In the genomic region with DNA sequence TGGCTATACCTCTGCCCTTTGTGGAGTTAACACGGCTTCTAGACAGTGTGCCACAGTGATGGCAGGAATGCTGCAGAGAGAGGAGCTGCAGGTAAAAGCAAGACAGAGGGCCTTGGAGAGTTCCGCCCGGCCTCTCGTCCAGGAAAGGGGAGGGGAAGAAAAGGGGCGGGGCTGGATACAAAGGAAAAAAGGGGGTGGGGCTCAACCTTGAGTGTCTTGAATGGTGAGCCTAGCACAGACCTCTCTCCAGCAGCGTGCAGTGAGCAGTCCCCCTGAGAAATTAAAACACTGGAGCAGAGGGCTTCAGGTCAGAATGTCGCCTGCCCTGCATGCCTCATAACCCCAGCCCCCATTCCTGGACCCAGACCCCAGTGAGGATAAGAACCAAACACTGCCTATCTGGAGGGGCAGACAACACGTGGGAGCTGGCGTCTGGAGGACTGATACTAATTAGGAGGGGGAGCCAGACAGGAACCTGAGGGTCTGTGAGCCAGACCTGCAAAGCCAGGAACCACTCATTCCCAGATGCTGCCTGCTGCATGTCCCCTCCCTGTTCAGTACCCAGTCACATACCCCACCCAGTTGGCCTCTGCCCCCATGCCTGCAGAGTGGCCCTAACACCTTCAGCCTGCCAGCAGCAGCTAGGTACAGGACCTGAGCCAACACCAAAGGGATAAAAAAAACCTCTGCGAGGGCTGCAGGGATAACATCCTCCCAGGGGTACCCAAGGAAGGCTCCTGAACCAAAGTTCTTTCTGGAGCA, we compare ENCODE assay signal across 9 mouse cellular contexts. TPM values are rescaled to one million over a fixed set of nuclear protein-coding genes. Genes with fewer than 3 reads are reported as not detected.
DNase-seq lines count a peak whose midpoint lies in the region; ATAC-seq and TF ChIP-seq lines count a peak whose summit lies in the region.
"Had no signal": no experiment of that assay in that cellular context is flagged by ENCODE, and none has a peak within 500 bp of the region (broad histone marks: within the 10 kb centered on the region; RNA-seq: fewer than 3 reads in every experiment).

No protein-coding gene starts in this region.

- WGBS in heart, embryonic 12.5 days, result 8% methylated on average over 9 of the region's 10 CpGs
- WGBS in limb, embryonic 13.5 days, result 2% methylated on average over 10 of the region's 10 CpGs
- 8% methylated on average over 10 of the region's 10 CpGs for WGBS in neural tube, embryonic 15.5 days
- WGBS in cerebellum, adult 2 months, result 37% methylated on average over 10 of the region's 10 CpGs

- H3K4me1 ChIP-seq in heart, embryonic 12.5 days (replicated peaks), result peaks cover 36% of the 10 kb centered on the region
- peaks cover 38% of the 10 kb centered on the region for H3K4me1 ChIP-seq in limb, embryonic 13.5 days
- peaks cover 10% of the 10 kb centered on the region for H3K4me1 ChIP-seq in neural tube, embryonic 15.5 days
- peaks cover 18% of the 10 kb centered on the region for H3K4me1 ChIP-seq in cerebellum, adult 2 months (ENCODE audit: control insufficient read depth, insufficient read depth, low read length)

- H3K4me3 ChIP-seq in heart, embryonic 12.5 days, result no peak overlapping the region
- peak overlapping the region; percentile 20 for H3K4me3 ChIP-seq in limb, embryonic 13.5 days
- no peak overlapping the region for H3K4me3 ChIP-seq in neural tube, embryonic 15.5 days (replicated peaks)
- no peak overlapping the region for H3K4me3 ChIP-seq in cerebellum, adult 2 months (replicated peaks; ENCODE audit: insufficient read depth, low read depth, low read length)

- peak overlapping the region; percentile 39 for H3K4me2 ChIP-seq in heart, embryonic 12.5 days
- H3K4me2 ChIP-seq in limb, embryonic 13.5 days (replicated peaks), result peak overlapping the region; percentile 55
- H3K4me2 ChIP-seq in neural tube, embryonic 15.5 days, result peak overlapping the region; percentile 30

- DNase-seq in ovary, postnatal 36 days (ENCODE audit: low spot score), result peak; percentile 14
- no peak for DNase-seq in ovary, postnatal 14 days (ENCODE audit: low spot score)
- no peak for DNase-seq in gastrocnemius, postnatal 14 days
- DNase-seq in cerebellum, postnatal 14 days, result no peak
- DNase-seq in cerebellum, adult 2 months, result no peak

- TF ChIP-seq CTCF in cerebellum, adult 2 months (IDR thresholded peaks at IDR 0.05; ENCODE audit: borderline replicate concordance, insufficient read depth, low read depth, low read length), result no peak

- no peaks in the 10 kb centered on the region for H3K9me3 ChIP-seq in heart, embryonic 12.5 days (replicated peaks)
- H3K9me3 ChIP-seq in limb, embryonic 13.5 days, result no peaks in the 10 kb centered on the region
- no peaks in the 10 kb centered on the region for H3K9me3 ChIP-seq in neural tube, embryonic 15.5 days (replicated peaks)

- no peaks in the 10 kb centered on the region for H3K36me3 ChIP-seq in heart, embryonic 12.5 days
- no peaks in the 10 kb centered on the region for H3K36me3 ChIP-seq in limb, embryonic 13.5 days
- H3K36me3 ChIP-seq in neural tube, embryonic 15.5 days, result no peaks in the 10 kb centered on the region

- intact Hi-C loops in gastrocnemius, postnatal 14 days (cut with DNase I; ENCODE audit: low total_unique reads), result no loop called here

- H3K9ac ChIP-seq in heart, embryonic 12.5 days, result peak overlapping the region; percentile 9; the same call in 1 of the 2 replicates
- H3K9ac ChIP-seq in limb, embryonic 13.5 days, result peak overlapping the region; percentile 53; the same call in 1 of the 2 replicates
- no peak overlapping the region for H3K9ac ChIP-seq in neural tube, embryonic 15.5 days (replicated peaks)

- TF ChIP-seq POLR2A in cerebellum, adult 2 months (IDR thresholded peaks at IDR 0.05; ENCODE audit: borderline replicate concordance, insufficient read depth, low read length), result no peak

- peaks cover 20% of the 10 kb centered on the region for H3K27me3 ChIP-seq in heart, embryonic 12.5 days (replicated peaks)
- no peaks in the 10 kb centered on the region for H3K27me3 ChIP-seq in limb, embryonic 13.5 days
- H3K27me3 ChIP-seq in neural tube, embryonic 15.5 days (replicated peaks), result 0 out of 2 replicates have a peak, but pooled peaks cover 2% of the 10 kb centered on the region
- H3K27me3 ChIP-seq in cerebellum, adult 2 months (ENCODE audit: control insufficient read depth, insufficient read depth, low read length), result no peaks in the 10 kb centered on the region
- H3K27me3 ChIP-seq: Patski had no signal

- H3K27ac ChIP-seq in heart, embryonic 12.5 days (ENCODE audit: poor library complexity, severe bottlenecking), result peak overlapping the region; percentile 15; the same call in 1 of the 2 replicates
- peak overlapping the region; percentile 75 for H3K27ac ChIP-seq in limb, embryonic 13.5 days
- H3K27ac ChIP-seq in neural tube, embryonic 15.5 days (replicated peaks), result no peak overlapping the region
- no peak overlapping the region for H3K27ac ChIP-seq in cerebellum, adult 2 months (ENCODE audit: insufficient read depth, low read length)

- peak; percentile 58 for ATAC-seq in heart, embryonic 12.5 days (ENCODE audit: insufficient number of reproducible peaks, low FRiP score)
- peak; percentile 75 for ATAC-seq in limb, embryonic 13.5 days (ENCODE audit: low FRiP score, low read depth)
- peak; percentile 61 for ATAC-seq in neural tube, embryonic 15.5 days (ENCODE audit: low FRiP score)
- ATAC-seq: Patski had no signal

RNA-seq across cellular contexts. Expression of a gene that starts 40.2 kb away (rescaled TPM):
- polyA plus RNA-seq in heart, embryonic 12.5 days (2016; fragmentation: Nextera tagmentation; extraction: Ambion mirVana), result 67.2 and 70.3 TPM in 2 replicates
- polyA plus RNA-seq in limb, embryonic 13.5 days (2015; fragmentation: Nextera tagmentation; extraction: Ambion mirVana), result 67.7 and 71.4 TPM in 2 replicates
- 63.1 and 64.6 TPM in 2 replicates for polyA plus RNA-seq in neural tube, embryonic 15.5 days (2015; fragmentation: Nextera tagmentation; extraction: Ambion mirVana)
- 100 to 1,000 TPM; 239 to 251 TPM for total RNA-seq in gastrocnemius, postnatal 14 days (2021)
- 59.2 and 62.5 TPM in 2 replicates for polyA plus RNA-seq in cerebellum, adult 2 months (2012; rRNA removed)

Comparison
In these comparisons a context has a peak if more than half of its experiments do, and no peak if none do; other contexts are left out.
1. H3K27ac ChIP-seq: peak in heart, embryonic 12.5 days (single experiment) and limb, embryonic 13.5 days (single experiment); none in neural tube, embryonic 15.5 days (single experiment) and cerebellum, adult 2 months (single experiment).
2. Peak in every context shown above with its lines, with median percentiles within 50 percentile points of each other: ATAC-seq and H3K4me2 ChIP-seq.